Mouse (Mus musculus) stomach, embryonic 16.5 days (tissue): Measurements from ENCODE around the gene Ctr9. TPM values are rescaled to one million over a fixed set of nuclear protein-coding genes. Genes with fewer than 3 reads are reported as not detected.
A peak's percentile ranks its signal among the peaks of the same experiment; 100 is the strongest.

ENCODE experiments used
- ATAC-seq: fragments of 200-750 bp; cut with Nextera tagmentation; 2 replicates; pipeline ENCODE4 v1.8.0; 2017; ENCODE audit warnings: moderate number of reproducible peaks, moderate TSS enrichment; ENCODE audit not compliant: insufficient read depth, low FRiP score
- H3K27ac ChIP-seq: fragments of 300-500 bp; sonication (generic); 2 replicates; pipeline ENCODE4 v1.5.1; 2014; ENCODE audit warnings: low read length
- H3K27me3 ChIP-seq: fragments of 300-500 bp; sonication (generic); 2 replicates; pipeline ENCODE4 v1.6.1; 2014; ENCODE audit warnings: low read length, control low read depth, mixed read lengths; ENCODE audit not compliant: control insufficient read depth, insufficient read depth
- H3K36me3 ChIP-seq: fragments of 300-500 bp; sonication (generic); 2 replicates; pipeline ENCODE4 v1.6.1; 2014; ENCODE audit warnings: low read length; ENCODE audit not compliant: control insufficient read depth, insufficient read depth
- H3K4me1 ChIP-seq: fragments of 300-500 bp; sonication (generic); 2 replicates; pipeline ENCODE4 v1.6.1; 2014; ENCODE audit warnings: low read length, control low read depth, mixed read lengths; ENCODE audit not compliant: control insufficient read depth, insufficient read depth
- H3K4me2 ChIP-seq: fragments of 300-500 bp; sonication (generic); 2 replicates; pipeline ENCODE4 v1.6.1; 2014; ENCODE audit warnings: low read depth, low read length, mixed read lengths
- H3K4me3 ChIP-seq: fragments of 300-500 bp; sonication (generic); replicated peaks from 2 replicates; pipeline ENCODE4 v1.5.1; 2014; ENCODE audit warnings: mild to moderate bottlenecking, low read length
- H3K9ac ChIP-seq: fragments of 300-500 bp; sonication (generic); 2 replicates; pipeline ENCODE4 v1.6.1; 2014; ENCODE audit warnings: low read length
- H3K9me3 ChIP-seq: fragments of 300-500 bp; sonication (generic); replicated peaks from 2 replicates; pipeline ENCODE4 v1.6.1; 2016; ENCODE audit warnings: low read length, control low read depth; ENCODE audit not compliant: control insufficient read depth
- WGBS: fragments of 180-500 bp; shearing (Covaris S2); extraction: QIAGEN DNeasy Blood & Tissue Kit; methylation state at CpG from one replicate; pipeline ENCODE4 v1.1.7; 2014; 5-methylcytosine and 5-hydroxymethylcytosine counted together
- polyA plus RNA-seq: library from polyadenylated mRNA; unstranded; fragments of >200 nt; fragmentation: Nextera tagmentation; extraction: Ambion mirVana; gene quantifications from 2 replicates; pipeline ENCODE4 v1.2.1, GENCODE M21; 2015

The Ctr9 gene
- polyA plus RNA-seq, 1 experiment from 2014 or later: 54.4 TPM

GRCm38 (mm10) chr7:111062971-111063370 lies 34.2 kb downstream of the Ctr9 start:
- Histone ChIP-seq H3K9me3 (peaks cover 4% of the 10 kb centered on the region), H3K36me3 (peaks cover 6% of the 10 kb centered on the region), H3K4me1 (no peaks in the 10 kb centered on the region), H3K4me3 (no peak overlapping the region), H3K4me2 (no peak overlapping the region), H3K27me3 (no peaks in the 10 kb centered on the region), H3K9ac (no peak overlapping the region), H3K27ac (no peak overlapping the region)
- WGBS: 89% methylated on average over 1 of the region's 1 CpGs
- no peak for ATAC-seq

- peaks cover 8% of the 10 kb centered on the region for H3K9me3 ChIP-seq
- no peak overlapping the region for H3K27ac ChIP-seq
- no peaks in the 10 kb centered on the region for H3K27me3 ChIP-seq
- no peak for ATAC-seq
- H3K4me1 ChIP-seq: no peaks in the 10 kb centered on the region
- peaks cover 50% of the 10 kb centered on the region for H3K36me3 ChIP-seq
- 98% methylated on average over 3 of the region's 3 CpGs for WGBS
- H3K9ac ChIP-seq: no peak overlapping the region
- no peak overlapping the region for H3K4me2 ChIP-seq
- no peak overlapping the region for H3K4me3 ChIP-seq
Observed at GRCm38 (mm10) chr7:111068181-111068580, 39.4 kb downstream of the Ctr9 start.

DNA sequence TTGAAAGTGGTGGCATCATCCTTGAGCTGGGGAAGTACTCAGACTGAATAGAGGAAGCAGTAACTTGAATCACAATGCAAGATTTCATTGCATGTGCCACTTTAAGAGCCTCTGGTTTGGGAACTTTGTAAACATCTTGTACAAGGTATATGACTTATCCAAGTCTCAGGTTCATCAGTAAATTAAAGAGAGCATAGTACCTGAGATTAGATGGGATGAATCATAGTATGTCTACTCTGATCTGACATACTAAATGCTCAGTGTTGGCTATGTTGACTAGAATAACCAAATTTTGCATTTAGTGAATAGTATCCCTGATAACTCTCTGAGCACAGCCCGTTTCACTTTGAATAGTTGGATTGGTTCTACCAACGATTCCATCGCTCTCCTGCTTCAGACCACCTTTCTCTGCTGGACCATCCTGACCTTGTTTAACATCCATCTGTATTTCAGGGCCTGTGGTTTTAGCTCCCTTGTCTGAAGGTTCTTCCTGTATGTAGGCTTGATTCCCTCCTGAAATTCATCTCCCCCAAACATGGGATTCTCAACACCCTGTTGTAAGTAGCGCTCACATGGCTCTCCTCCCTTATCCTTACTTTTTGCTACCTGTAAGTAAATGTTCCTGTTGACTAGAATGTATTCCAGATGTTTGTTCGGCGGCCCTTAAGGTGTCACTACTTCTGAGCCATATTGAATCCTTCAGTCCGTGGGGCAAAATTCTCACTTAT lies 40.9 kb downstream of the Ctr9 start:
- no peak overlapping the region for H3K4me2 ChIP-seq
- no peak overlapping the region for H3K4me3 ChIP-seq
- H3K9me3 ChIP-seq: peaks cover 8% of the 10 kb centered on the region
- ATAC-seq: no peak
- 91% methylated on average over 7 of the region's 7 CpGs for WGBS
- H3K27me3 ChIP-seq: no peaks in the 10 kb centered on the region
- no peak overlapping the region for H3K27ac ChIP-seq
- no peaks in the 10 kb centered on the region for H3K4me1 ChIP-seq
- peaks cover 62% of the 10 kb centered on the region for H3K36me3 ChIP-seq
- H3K9ac ChIP-seq: no peak overlapping the region

DNA sequence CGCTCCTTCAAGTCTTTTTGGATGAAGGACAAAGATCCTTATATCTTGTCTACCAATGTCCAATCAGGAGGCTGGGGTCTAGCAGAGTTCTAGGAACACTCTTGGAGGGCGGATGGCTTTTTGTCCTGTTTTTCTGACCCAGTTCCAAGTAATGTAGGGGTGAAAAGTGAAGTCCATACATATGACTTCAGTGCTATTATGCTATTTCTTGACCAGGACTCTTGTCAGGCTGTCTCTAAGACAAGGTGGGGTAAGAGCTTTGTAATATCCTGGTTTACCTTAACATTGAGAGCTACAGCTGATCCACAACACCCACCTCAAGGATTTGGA lies 41.4 kb downstream of the Ctr9 start:
- Histone ChIP-seq H3K4me1 (no peaks in the 10 kb centered on the region), H3K9me3 (peaks cover 8% of the 10 kb centered on the region), H3K36me3 (peaks cover 68% of the 10 kb centered on the region), H3K27me3 (no peaks in the 10 kb centered on the region), H3K9ac (no peak overlapping the region), H3K27ac (no peak overlapping the region), H3K4me2 (no peak overlapping the region), H3K4me3 (no peak overlapping the region)
- ATAC-seq: no peak
- 97% methylated on average over 2 of the region's 2 CpGs for WGBS

DNA sequence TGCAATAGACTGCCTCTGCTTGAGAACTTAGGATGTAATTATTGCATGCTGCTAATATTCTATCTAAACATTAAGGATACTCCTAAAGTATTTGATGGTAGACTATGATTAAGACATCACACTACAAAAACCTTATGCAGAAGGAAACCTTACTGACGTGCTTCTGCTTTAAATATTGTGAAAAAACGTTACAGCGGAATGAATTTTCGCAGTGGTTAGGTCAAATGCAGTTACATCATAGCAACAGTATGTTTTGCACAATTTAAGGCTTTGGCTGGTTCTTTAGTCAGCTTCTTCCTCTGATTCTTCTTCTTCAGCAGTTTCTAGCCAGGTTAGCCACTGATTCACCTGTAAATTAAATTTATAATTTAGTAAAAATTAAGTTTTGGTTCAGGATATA lies 43.7 kb downstream of the Ctr9 start:
- H3K4me1 ChIP-seq: no peaks in the 10 kb centered on the region
- H3K27me3 ChIP-seq: no peaks in the 10 kb centered on the region
- H3K9ac ChIP-seq: no peak overlapping the region
- no peak overlapping the region for H3K27ac ChIP-seq
- H3K4me3 ChIP-seq: no peak overlapping the region
- ATAC-seq: no peak
- H3K9me3 ChIP-seq: peaks cover 8% of the 10 kb centered on the region
- peaks cover 86% of the 10 kb centered on the region for H3K36me3 ChIP-seq
- H3K4me2 ChIP-seq: no peak overlapping the region
- 92% methylated on average over 4 of the region's 4 CpGs for WGBS

- WGBS: 85% methylated on average over 4 of the region's 4 CpGs
- Histone ChIP-seq H3K4me2 (no peak overlapping the region), H3K36me3 (peaks cover 77% of the 10 kb centered on the region), H3K4me3 (no peak overlapping the region), H3K9ac (no peak overlapping the region), H3K4me1 (peaks cover 4% of the 10 kb centered on the region), H3K27me3 (no peaks in the 10 kb centered on the region), H3K27ac (no peak overlapping the region), H3K9me3 (no peaks in the 10 kb centered on the region)
- ATAC-seq: no peak
Observed at GRCm38 (mm10) chr7:111075288-111075687, 46.5 kb downstream of the Ctr9 start.

- H3K27me3 ChIP-seq: no peaks in the 10 kb centered on the region
- no peak overlapping the region for H3K27ac ChIP-seq
- no peak for ATAC-seq
- H3K36me3 ChIP-seq: peaks cover 54% of the 10 kb centered on the region
- H3K4me2 ChIP-seq: no peak overlapping the region
- no peak overlapping the region for H3K9ac ChIP-seq
- 90% methylated on average over 4 of the region's 4 CpGs for WGBS
- H3K4me3 ChIP-seq: no peak overlapping the region
- peaks cover 14% of the 10 kb centered on the region for H3K4me1 ChIP-seq
- H3K9me3 ChIP-seq: no peaks in the 10 kb centered on the region
Observed at GRCm38 (mm10) chr7:111078271-111078670, 49.5 kb downstream of the Ctr9 start.

GRCm38 (mm10) chr7:111080026-111080425 lies 51.3 kb downstream of the Ctr9 start:
- no peaks in the 10 kb centered on the region for H3K27me3 ChIP-seq
- ATAC-seq: no peak
- H3K9ac ChIP-seq: 0 out of 2 replicates have a peak overlapping the region, but pooled peaks have one; percentile 29
- H3K4me2 ChIP-seq: peak overlapping the region; percentile 83
- peaks cover 38% of the 10 kb centered on the region for H3K36me3 ChIP-seq
- WGBS: 83% methylated on average over 8 of the region's 8 CpGs
- no peak overlapping the region for H3K27ac ChIP-seq
- H3K9me3 ChIP-seq: no peaks in the 10 kb centered on the region
- H3K4me3 ChIP-seq: no peak overlapping the region
- H3K4me1 ChIP-seq: peaks cover 14% of the 10 kb centered on the region

DNA sequence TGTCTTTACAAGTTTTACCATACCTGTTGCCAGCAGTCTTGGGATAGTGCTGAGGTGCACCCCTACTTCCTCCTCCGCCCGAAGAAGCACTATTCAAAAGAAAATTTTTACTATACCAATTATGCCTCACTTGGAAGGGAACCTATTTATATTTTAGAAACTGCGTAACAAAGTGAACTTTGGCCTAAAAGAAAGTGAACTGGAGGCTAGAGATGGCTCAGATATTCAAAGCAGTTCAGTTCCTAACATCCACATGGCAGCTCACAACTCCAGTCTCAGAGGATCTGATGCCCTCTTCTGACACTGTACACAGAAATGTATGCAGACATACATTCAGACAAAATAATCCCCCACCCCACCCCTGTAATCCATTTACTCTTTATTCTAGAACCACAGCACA lies 52.1 kb downstream of the Ctr9 start:
- Histone ChIP-seq H3K27ac (peak overlapping the region; percentile 100; the same call in 1 of the 2 replicates), H3K4me2 (peak overlapping the region; percentile 83), H3K36me3 (peaks cover 36% of the 10 kb centered on the region), H3K9me3 (no peaks in the 10 kb centered on the region), H3K9ac (peak overlapping the region; percentile 100), H3K4me3 (peak overlapping the region; percentile 89), H3K27me3 (no peaks in the 10 kb centered on the region), H3K4me1 (peaks cover 14% of the 10 kb centered on the region)
- WGBS: 70% methylated on average over 3 of the region's 3 CpGs
- ATAC-seq: no peak
